18 mouse cellular contexts compared by ENCODE assay signal in genomic region chr7:116735676-116736075, GRCm38 (mm10).
A peak's percentile ranks its signal among the peaks of the same experiment; 100 is the strongest.
DNase-seq lines count a peak whose midpoint lies in the region; ATAC-seq lines count a peak whose summit lies in the region.
"Had no signal": no experiment of that assay in that cellular context is flagged by ENCODE, and none has a peak within 500 bp of the region (broad histone marks: within the 10 kb centered on the region; RNA-seq: fewer than 3 reads in every experiment).

No protein-coding gene starts in this region.

- H3K4me1 ChIP-seq in forebrain, embryonic 13.5 days, result no peaks in the 10 kb centered on the region
- H3K4me1 ChIP-seq in forebrain, embryonic 10.5 days, result no peaks in the 10 kb centered on the region
- no peaks in the 10 kb centered on the region for H3K4me1 ChIP-seq in limb, embryonic 11.5 days (ENCODE audit: control insufficient read depth, insufficient read depth, low read length)
- no peaks in the 10 kb centered on the region for H3K4me1 ChIP-seq in limb, embryonic 10.5 days
- H3K4me1 ChIP-seq in embryonic facial prominence, embryonic 10.5 days, result no peaks in the 10 kb centered on the region
- H3K4me1 ChIP-seq in forebrain, embryonic 15.5 days, result peaks cover 15% of the 10 kb centered on the region
- H3K4me1 ChIP-seq: embryonic facial prominence, embryonic 15.5 days had no signal

- H3K4me3 ChIP-seq in forebrain, embryonic 13.5 days, result no peak overlapping the region
- H3K4me3 ChIP-seq in forebrain, embryonic 10.5 days, result no peak overlapping the region
- H3K4me3 ChIP-seq in limb, embryonic 11.5 days (ENCODE audit: low read depth, low read length), result no peak overlapping the region
- H3K4me3 ChIP-seq in limb, embryonic 10.5 days, result no peak overlapping the region
- H3K4me3 ChIP-seq in embryonic facial prominence, embryonic 10.5 days, result no peak overlapping the region
- no peak overlapping the region for H3K4me3 ChIP-seq in forebrain, embryonic 15.5 days
- H3K4me3 ChIP-seq: embryonic facial prominence, embryonic 15.5 days; erythroblast, embryonic 14.5 days; gastrocnemius, adult 2 months had no signal

- no peak for ATAC-seq in forebrain, embryonic 13.5 days
- ATAC-seq in limb, embryonic 11.5 days (ENCODE audit: insufficient number of reproducible peaks, low FRiP score, low TSS enrichment, low read depth), result no peak
- peak; percentile 66 for ATAC-seq in forebrain, embryonic 15.5 days (replicated peaks)

- no peak overlapping the region for H3K9ac ChIP-seq in forebrain, embryonic 13.5 days
- H3K9ac ChIP-seq in limb, embryonic 11.5 days (ENCODE audit: low read length), result no peak overlapping the region
- H3K9ac ChIP-seq in forebrain, embryonic 15.5 days (replicated peaks), result no peak overlapping the region
- H3K9ac ChIP-seq: embryonic facial prominence, embryonic 15.5 days had no signal

- no peaks in the 10 kb centered on the region for H3K36me3 ChIP-seq in forebrain, embryonic 13.5 days (ENCODE audit: poor library complexity, severe bottlenecking)
- no peaks in the 10 kb centered on the region for H3K36me3 ChIP-seq in forebrain, embryonic 10.5 days (replicated peaks)
- no peaks in the 10 kb centered on the region for H3K36me3 ChIP-seq in limb, embryonic 11.5 days (ENCODE audit: control insufficient read depth, insufficient read depth, low read length)
- no peaks in the 10 kb centered on the region for H3K36me3 ChIP-seq in limb, embryonic 10.5 days
- H3K36me3 ChIP-seq in embryonic facial prominence, embryonic 10.5 days (replicated peaks), result no peaks in the 10 kb centered on the region
- H3K36me3 ChIP-seq in forebrain, embryonic 15.5 days, result no peaks in the 10 kb centered on the region
- H3K36me3 ChIP-seq: embryonic facial prominence, embryonic 15.5 days had no signal

- peak overlapping the region; percentile 57 for H3K27ac ChIP-seq in forebrain, embryonic 13.5 days
- H3K27ac ChIP-seq in forebrain, embryonic 10.5 days, result no peak overlapping the region
- no peak overlapping the region for H3K27ac ChIP-seq in limb, embryonic 11.5 days (replicated peaks; ENCODE audit: low read depth, low read length)
- H3K27ac ChIP-seq in limb, embryonic 10.5 days, result no peak overlapping the region
- H3K27ac ChIP-seq in embryonic facial prominence, embryonic 10.5 days (replicated peaks), result no peak overlapping the region
- H3K27ac ChIP-seq in forebrain, embryonic 15.5 days (replicated peaks), result peak overlapping the region; percentile 64
- H3K27ac ChIP-seq: embryonic facial prominence, embryonic 15.5 days; gastrocnemius, adult 2 months had no signal

- no peaks in the 10 kb centered on the region for H3K9me3 ChIP-seq in forebrain, embryonic 13.5 days (replicated peaks)
- no peaks in the 10 kb centered on the region for H3K9me3 ChIP-seq in forebrain, embryonic 10.5 days
- no peaks in the 10 kb centered on the region for H3K9me3 ChIP-seq in limb, embryonic 11.5 days (ENCODE audit: control insufficient read depth, low read length)
- H3K9me3 ChIP-seq in limb, embryonic 10.5 days (replicated peaks), result no peaks in the 10 kb centered on the region
- H3K9me3 ChIP-seq in embryonic facial prominence, embryonic 10.5 days, result no peaks in the 10 kb centered on the region
- no peaks in the 10 kb centered on the region for H3K9me3 ChIP-seq in forebrain, embryonic 15.5 days
- H3K9me3 ChIP-seq: embryonic facial prominence, embryonic 15.5 days had no signal

- intact Hi-C loops in heart, postnatal 36 days (cut with DNase I), result no loop called here

- no peaks in the 10 kb centered on the region for H3K27me3 ChIP-seq in forebrain, embryonic 13.5 days
- H3K27me3 ChIP-seq in forebrain, embryonic 10.5 days (ENCODE audit: poor library complexity, severe bottlenecking), result no peaks in the 10 kb centered on the region
- H3K27me3 ChIP-seq in limb, embryonic 11.5 days (ENCODE audit: control insufficient read depth, insufficient read depth, low read length), result no peaks in the 10 kb centered on the region
- no peaks in the 10 kb centered on the region for H3K27me3 ChIP-seq in limb, embryonic 10.5 days (ENCODE audit: low read depth, poor library complexity, severe bottlenecking)
- H3K27me3 ChIP-seq in embryonic facial prominence, embryonic 10.5 days (replicated peaks; ENCODE audit: low read depth, poor library complexity, severe bottlenecking), result no peaks in the 10 kb centered on the region
- no peaks in the 10 kb centered on the region for H3K27me3 ChIP-seq in forebrain, embryonic 15.5 days
- H3K27me3 ChIP-seq: embryonic facial prominence, embryonic 15.5 days had no signal

- H3K4me2 ChIP-seq in forebrain, embryonic 13.5 days, result no peak overlapping the region
- no peak overlapping the region for H3K4me2 ChIP-seq in limb, embryonic 11.5 days (ENCODE audit: low read depth, severe bottlenecking)
- H3K4me2 ChIP-seq in forebrain, embryonic 15.5 days (replicated peaks), result no peak overlapping the region
- H3K4me2 ChIP-seq: embryonic facial prominence, embryonic 15.5 days had no signal

- WGBS in forebrain, embryonic 13.5 days, result 77% methylated on average over 3 of the region's 3 CpGs
- WGBS in forebrain, embryonic 10.5 days, result 82% methylated on average over 3 of the region's 3 CpGs
- WGBS in limb, embryonic 11.5 days, result 74% methylated on average over 3 of the region's 3 CpGs
- 76% methylated on average over 3 of the region's 3 CpGs for WGBS in limb, embryonic 10.5 days
- WGBS in embryonic facial prominence, embryonic 10.5 days, result 77% methylated on average over 3 of the region's 3 CpGs
- 45% methylated on average over 3 of the region's 3 CpGs for WGBS in forebrain, embryonic 15.5 days

- no peak for DNase-seq in forebrain, embryonic 10.5 days (ENCODE audit: extremely low spot score, low spot score)
- DNase-seq in limb, embryonic 11.5 days (ENCODE audit: low spot score), result peak; percentile 7
- DNase-seq in limb, embryonic 10.5 days (ENCODE audit: low spot score), result no peak
- peak; percentile 5 for DNase-seq in embryonic facial prominence, embryonic 10.5 days (ENCODE audit: low spot score)
- DNase-seq in heart, postnatal 36 days, result no peak
- no peak for DNase-seq in gastrocnemius, postnatal 4 days (ENCODE audit: low spot score in 2 of 2)
- DNase-seq: adrenal gland, adult 2 months; adrenal gland, postnatal 25 days; cerebellum, adult 8-10 months; cerebellum, postnatal 36 days; gastrocnemius, adult 2 months; gastrocnemius, postnatal 25 days; heart, postnatal 10 days; kidney, adult 11 months had no signal

Comparison
In these comparisons a context has a peak if more than half of its experiments do, and no peak if none do; other contexts are left out.
1. H3K27ac ChIP-seq: peak in forebrain, embryonic 13.5 days (single experiment) and forebrain, embryonic 15.5 days (single experiment); none in forebrain, embryonic 10.5 days (single experiment), limb, embryonic 11.5 days (single experiment), limb, embryonic 10.5 days (single experiment) and embryonic facial prominence, embryonic 10.5 days (single experiment).
2. DNase-seq: peak in limb, embryonic 11.5 days (single experiment) and embryonic facial prominence, embryonic 10.5 days (single experiment); none in forebrain, embryonic 10.5 days (single experiment), limb, embryonic 10.5 days (single experiment), heart, postnatal 36 days (0 of 2) and gastrocnemius, postnatal 4 days (0 of 2).